Mouse (Mus musculus) left cerebral cortex, postnatal 36 days (tissue): ENCODE results near the gene Ipmk. TPM values are rescaled to one million over a fixed set of nuclear protein-coding genes. Genes with fewer than 3 reads are reported as not detected.

Experiments used
- DNase-seq, 2 experiments: peaks; one replicate each; pipeline ENCODE4 v3.0.0; 2021 to 2022; ENCODE audit warnings: low spot score in 2 of 2, mixed read lengths in 1 of 2
- intact Hi-C: fragments of 180-260 bp; cut with DNase I; formaldehyde crosslinking; loops from one replicate; pipeline ENCODE4 v1.15.1; 2025
- total RNA-seq, 2 experiments: library from RNA; stranded (reverse); gene quantifications; 2 replicates each; pipeline ENCODE4 v1.2.3; 2021

Ipmk gene
- total RNA-seq, 2 experiments from 2014 or later: 29.7 to 30.3 TPM

DNA sequence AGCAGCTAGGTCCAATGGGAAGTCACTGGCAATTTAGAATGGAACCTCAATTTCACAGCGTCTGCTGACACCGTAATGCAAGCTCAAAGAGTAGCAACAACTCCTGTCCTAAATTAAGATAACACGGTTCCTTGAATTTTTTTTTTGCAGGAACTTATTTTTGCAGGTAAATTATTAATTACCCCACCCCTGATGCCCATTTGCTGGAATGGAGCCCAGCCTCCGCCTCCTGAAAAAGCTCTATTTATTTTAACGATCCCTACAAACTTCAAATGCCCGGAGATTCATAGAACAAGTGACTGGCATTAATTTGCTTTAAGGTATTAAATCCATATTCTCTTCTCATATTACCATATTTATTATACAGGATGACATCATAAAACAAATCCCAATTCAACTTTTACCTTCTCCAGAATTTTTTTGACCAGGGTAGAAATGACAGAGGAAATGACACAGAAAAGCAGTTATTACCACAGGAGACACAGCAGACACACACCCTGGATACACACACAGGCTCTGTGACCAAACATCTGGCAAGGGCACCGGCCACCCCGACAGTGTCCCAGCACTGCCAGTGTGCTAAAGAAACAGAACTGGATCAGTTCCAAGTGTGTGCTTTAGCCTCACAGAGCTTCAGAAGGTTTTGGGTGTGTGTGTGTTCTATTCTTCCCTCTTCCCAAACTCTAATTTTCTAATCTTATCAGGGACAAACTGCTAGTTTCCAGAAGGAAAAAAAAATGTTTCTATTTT is 9.2 kb upstream of the Ipmk start:
- intact Hi-C loops: no loop called here
- no peak for DNase-seq

DNA sequence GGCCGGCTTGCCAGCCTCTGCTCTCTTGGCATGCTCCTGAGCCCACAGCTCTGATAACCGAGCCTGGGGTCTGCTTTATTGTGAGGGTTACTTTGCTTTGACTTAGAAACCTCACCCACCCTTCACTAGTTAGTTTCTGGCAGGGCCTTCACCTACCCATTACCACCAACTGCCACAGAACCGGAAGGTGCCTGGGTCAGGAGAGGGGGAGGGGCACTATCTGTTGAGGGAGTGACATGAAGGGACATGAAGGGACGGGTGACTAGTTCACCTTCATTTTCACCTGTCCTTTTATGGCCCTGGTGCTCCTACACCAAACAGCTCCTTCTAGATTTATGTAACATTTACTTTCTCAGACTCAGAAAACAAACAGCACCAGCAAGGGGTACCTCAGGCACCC is 8.1 kb upstream of the Ipmk start:
- intact Hi-C loops: no loop called here
- no peak for DNase-seq

- intact Hi-C loops: no loop called here
- DNase-seq: no peak
These were observed 7.4 kb upstream of the Ipmk start for GRCm38 (mm10) chr10:71340195-71340594.

GRCm38 (mm10) chr10:71341290-71341689 is 6.3 kb upstream of the Ipmk start:
- intact Hi-C loops: no loop called here
- DNase-seq: no peak

DNA sequence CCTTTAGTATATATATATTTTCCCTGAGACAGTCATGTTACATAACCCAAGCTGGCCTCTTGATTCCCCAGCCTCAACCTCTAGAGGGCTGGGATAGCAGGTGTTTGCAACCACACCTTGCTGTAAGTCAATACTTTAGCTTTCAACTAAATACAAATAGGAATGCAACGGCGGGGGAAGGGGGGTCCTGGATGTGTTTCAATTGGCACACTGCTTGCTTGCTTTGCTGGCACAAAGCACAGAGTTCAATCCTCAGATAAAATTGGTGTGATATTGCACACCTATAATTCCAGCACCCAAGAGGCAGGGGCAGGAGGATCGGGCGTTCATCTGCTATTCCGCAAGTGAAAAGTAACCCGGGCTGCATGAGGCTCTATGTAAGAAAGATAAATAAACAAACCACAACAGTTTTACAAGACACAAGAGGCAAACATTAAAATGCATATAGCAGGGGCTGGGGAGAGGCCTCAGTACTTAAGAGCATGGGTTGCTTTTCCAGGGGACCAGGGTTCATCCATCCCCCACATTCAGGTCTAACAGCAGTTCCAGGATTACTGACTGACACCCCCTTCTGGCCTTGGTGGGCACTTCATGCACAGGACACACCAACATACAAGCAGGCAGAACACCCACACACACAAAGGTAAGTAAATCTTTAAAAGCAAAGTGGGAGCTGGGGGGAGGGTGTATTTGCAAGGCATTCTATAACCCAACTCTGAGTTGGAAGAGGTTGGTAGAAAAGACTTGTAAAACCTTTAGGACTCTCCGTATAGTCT is 5.3 kb upstream of the Ipmk start:
- no peak for DNase-seq
- intact Hi-C loops: no loop called here

GRCm38 (mm10) chr10:71343130-71343529 is 4.4 kb upstream of the Ipmk start:
- intact Hi-C loops: no loop called here
- DNase-seq: no peak

GRCm38 (mm10) chr10:71343567-71344265 is 3.8 kb upstream of the Ipmk start:
- DNase-seq: no peak
- intact Hi-C loops: no loop called here

DNA sequence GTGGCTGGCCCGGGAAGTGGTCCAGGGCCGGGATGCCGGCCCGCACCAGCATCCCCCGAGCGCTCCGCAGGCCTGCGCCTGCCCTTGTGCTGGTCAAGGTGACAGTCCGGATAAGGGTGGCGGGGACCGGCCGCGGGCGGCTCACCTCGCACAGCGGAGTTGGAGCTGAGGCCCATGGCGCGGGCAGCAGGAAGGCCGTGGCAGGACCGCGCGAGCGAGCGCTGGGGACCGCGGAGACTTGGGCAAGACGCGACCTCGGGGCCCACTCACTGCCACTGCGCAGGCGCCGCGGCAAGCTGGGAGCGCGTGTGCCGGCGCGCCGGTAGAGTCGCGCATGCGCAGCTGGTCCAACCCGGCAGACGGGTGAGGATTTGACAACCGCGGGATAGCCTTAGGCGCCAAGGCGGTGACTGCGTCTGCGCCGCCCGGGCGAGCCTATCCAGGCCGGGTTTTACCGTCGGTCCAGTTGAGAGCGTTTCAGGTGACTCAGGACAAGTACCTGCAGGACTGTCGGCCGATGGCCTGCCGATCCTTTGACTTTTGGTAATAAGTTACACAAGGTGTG is 2.9 kb upstream of the Ipmk start, which contains the start of gene Cisd1:
Gene Cisd1 (minus strand): TSS at position 376 of the 565 bp plus-strand sequence.
- peak; percentile 94 to 96 for DNase-seq
- intact Hi-C loops: no loop called here

DNA sequence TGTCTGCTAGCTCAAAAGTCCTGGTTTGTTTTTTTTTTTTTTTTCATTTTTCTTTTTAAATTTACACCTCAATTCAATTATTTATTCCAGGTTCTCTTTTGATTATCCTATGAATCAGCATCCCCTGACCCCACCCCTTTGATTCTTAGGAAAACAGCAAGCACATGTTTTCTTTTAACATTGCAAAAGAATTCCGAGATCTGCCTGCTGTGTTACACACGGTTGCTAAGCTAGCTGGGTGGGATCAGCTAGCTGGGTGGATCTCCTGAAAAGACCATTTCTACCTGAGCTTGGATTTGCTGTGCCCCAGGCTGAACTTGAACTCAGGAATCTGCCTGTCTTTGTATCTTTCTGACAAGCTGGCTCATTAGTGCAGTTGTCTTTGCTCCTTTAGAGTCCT is 1.5 kb upstream of the Ipmk start:
- intact Hi-C loops: no loop called here
- no peak for DNase-seq

DNA sequence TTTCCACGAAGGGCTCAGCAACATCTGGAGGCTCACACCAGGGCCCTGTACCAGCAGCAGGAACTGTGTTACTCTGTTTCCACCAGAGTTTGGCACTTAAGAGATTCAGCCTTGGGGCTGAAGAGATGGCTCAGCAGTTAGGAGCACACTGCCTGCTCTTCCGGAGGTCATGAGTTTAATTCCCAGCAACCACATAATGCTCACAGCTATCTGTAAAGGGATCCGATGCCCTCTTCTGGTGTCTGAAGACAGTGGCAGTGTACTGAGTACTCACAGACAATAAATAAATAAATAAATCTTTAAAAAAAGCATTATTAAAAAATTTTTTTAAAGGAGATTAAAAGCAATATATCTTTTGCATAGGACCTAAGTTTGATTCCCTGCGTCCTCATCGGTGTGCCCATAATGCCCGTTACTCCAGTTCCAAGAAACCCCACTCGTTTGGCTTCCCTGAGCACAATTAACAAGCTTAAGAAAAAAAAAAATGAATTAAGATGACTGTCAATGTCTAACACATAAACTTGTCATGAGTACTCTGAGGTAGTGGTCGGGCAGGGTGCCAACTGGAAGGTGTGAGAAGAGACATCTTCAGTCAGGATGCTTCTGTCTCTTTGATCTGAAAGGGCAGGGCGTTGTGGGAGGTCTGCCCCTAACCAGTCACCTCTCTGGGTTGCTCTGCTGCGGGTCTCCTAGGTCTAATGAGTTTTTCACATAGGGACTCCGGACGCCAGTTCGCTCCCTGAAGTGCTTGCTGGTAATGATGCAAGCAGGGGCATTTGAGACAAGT is 648 bp upstream of the Ipmk start:
- intact Hi-C loops: no loop called here
- no peak for DNase-seq

DNA sequence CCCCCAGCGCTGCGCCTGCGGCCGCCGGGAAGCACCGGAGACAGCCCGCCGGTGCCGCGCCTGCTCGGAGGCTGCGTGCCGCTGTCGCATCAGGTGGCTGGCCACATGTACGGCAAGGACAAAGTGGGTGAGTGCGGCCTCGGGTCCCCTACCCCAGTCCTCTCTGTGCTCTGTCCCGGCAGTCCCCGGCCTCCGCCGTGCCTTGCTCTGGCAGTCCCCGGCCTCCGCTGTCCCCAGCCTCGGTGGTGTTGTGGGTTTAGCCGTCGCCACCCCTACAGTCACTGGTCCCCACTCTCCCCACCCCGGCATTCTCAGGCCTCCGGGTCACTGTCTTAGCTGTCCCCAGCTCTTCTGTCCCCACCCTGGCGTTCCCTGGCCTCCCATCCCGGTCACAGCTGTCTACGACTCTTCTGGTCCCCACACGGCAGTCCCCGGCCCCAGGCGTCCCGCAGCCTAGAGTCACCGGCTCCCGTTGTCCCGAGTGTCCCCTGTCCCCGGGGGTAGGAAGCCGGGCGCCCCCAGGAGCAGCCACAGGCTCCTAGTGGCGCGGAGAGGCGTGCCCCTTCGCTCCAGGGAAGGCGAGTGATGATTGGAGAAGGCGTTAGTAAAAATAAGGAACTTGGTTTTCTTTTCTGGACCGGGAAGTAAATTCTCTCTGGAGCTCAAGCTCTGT is 537 bp downstream of the Ipmk start:
- no peak for DNase-seq
- intact Hi-C loops: no loop called here

GRCm38 (mm10) chr10:71348637-71349280 is 1.2 kb downstream of the Ipmk start:
- intact Hi-C loops: no loop called here
- no peak for DNase-seq

DNA sequence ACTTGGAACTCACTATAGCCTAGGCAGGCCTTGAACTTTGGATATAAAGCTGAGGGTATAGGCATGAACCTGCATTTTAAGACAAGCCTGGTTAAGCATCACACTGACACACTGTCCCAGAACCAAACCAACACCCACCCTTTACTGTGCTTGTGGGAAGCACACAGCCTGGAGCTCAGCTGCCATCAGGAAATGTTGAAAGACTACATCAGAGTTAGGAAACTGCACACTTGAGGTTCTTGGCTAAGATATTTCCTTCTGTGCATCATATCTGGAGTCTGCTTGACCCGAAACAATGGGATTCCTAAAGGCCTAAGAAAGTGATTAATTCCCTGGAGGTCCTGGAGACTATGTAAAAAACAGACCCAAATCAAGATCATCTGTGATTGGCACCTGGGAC is 1.7 kb downstream of the Ipmk start:
- DNase-seq: no peak
- intact Hi-C loops: no loop called here

DNA sequence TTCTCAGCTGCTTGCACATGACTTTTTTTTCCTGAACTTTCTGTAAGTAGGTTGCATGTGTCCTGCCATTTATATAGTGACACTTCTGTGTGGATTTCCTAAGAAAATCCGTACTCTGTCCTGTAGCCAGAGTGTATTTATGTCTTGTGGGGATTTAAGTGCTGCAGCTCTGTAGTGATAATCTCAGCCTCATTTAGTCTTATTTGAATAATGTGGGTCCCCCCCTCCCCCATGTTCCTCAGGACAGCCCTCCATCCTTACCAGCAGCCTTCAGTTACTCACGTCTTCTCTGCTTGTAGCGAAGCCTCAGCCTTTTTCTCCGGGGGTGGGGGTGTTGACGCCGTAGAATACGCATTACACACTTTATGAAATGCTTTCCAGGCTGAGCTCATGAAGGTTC is 3.7 kb downstream of the Ipmk start:
- intact Hi-C loops: no loop called here
- no peak for DNase-seq

DNA sequence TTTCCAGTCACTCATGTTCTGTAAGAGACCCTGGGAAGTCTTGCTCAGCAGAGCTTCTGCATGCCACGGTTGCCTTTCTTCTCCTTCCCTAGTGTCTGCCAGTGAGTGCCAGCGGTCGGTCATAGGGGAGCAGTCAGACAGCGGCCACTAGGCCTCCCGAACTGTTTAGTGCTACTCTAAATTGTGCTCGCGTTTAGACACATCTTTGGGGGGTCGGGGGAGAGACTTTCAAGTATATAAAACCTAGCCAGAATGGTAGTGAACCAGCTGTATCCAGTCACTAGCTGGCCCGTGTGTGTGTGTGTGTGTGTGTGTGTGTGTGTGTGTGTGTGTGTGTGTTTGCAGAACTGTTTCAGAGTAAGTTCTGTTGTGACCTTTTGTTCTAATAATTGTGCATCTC is 6.3 kb downstream of the Ipmk start:
- intact Hi-C loops: no loop called here
- DNase-seq: no peak

- intact Hi-C loops: no loop called here
These were observed 7.4 kb downstream of the Ipmk start for GRCm38 (mm10) chr10:71354947-71355346.

GRCm38 (mm10) chr10:71361044-71361443 is 13.5 kb downstream of the Ipmk start:
- no peak for DNase-seq
- intact Hi-C loops: no loop called here

More at GRCm38 (mm10) chr10:71354947-71355346, 7.4 kb downstream of the Ipmk start:
- no peak for DNase-seq

DNA sequence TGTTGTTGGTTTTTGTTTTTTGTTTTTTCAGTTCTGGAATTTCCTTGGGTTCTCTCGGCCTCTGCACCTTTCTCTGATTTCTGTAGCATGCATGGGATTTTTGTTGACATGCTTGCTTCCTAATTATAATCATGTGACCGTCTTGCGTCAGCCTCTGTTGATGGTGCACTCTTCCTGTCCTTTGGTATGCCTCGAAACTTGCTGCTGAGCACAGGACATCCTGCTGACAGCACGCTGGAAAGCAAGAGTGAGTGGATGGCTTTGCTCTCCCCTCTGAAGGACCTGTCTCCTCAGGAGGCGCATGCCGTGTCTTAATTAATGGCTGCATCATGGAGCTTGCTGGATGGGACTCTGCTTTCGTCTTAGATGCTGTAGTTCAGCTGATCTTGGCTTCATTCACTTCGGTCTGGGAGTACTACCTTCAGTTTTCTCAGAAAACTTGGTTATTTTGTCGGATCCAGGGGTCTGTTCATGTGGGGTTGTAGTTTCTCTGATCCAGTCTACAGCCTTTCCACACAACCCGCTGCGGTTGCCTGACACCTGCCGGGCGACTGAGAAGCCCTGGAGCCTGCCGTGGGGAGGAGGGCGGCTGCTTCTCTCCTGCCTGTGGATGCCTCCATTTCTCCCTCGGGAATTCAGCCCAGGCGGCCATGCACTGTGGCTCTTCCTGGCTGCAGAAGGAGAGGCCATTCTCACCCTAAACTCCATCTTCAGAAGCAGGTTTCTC is 14.4 kb downstream of the Ipmk start:
- no peak for DNase-seq
- intact Hi-C loops: no loop called here
